Mouse (Mus musculus) right cerebral cortex, postnatal 10 days (tissue): ENCODE measurements around the gene Slc22a1.

Experiments used
- DNase-seq, 2 experiments: peaks; one replicate each; pipeline ENCODE4 v3.0.0; 2021; ENCODE audit warnings: low spot score in 2 of 2

The Slc22a1 gene

DNA sequence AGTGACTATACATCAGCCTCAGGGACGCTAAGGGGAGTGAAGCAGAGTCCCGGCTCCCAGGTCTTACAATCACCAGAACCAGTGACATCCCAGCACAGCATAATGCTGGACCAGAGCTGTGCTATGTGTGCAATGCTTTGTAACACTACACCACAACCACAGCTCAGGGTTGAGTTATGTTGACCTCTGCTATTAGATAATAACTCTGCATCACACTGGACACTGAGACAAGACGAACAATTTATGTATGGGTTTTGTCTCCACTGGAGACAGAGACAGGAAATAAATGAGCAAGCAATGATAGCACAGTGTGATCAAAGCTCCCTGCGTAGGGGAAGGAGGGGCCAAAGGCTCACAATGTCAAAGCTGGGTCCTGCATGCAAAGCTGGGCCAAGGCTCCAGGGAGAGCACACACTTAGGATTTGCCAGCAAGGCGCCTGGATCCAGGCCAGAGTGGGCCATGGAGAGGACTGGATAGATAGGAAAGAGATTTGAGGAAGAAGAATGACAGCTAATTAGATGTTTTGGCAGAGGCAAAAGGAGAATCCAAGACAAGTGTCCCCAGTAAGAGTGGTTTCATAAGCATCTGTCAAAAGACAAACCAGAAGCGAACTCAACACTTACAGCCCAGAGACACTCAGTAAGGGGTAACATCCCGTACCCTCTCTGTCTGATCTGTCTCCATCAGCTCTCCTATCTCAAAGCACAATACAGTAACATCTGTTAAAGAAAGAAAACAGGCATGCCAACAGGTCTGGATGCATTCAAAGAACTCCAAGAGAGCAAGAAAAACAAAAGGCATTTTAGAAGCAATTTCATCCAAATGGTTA lies 43.6 kb downstream of the Slc22a1 start:
- peak in 1 of 2 experiments; percentile 40 for DNase-seq

- DNase-seq = no peak
Observed at GRCm38 (mm10) chr17:12630976-12631730, 44.5 kb downstream of the Slc22a1 start.

DNA sequence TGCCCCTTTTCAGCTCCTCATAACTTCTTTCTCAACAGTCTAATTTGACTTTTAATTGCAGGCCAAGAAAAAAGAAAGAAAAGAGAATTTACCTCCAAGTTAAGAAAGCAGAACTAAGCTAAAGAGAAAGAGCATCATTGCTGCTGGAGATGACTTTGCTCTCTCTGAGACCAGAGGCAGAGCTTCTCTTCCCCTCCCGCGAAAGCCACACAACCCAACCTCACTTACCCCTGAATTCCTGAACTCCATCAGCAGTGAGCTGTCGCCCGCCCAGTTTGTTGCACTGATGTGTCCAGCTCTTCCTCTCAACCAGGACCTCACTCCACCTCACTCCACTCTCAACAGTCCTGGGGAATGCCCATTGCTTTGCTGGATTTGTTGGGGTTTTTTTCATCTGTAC lies 47.6 kb downstream of the Slc22a1 start:
- no peak for DNase-seq

DNA sequence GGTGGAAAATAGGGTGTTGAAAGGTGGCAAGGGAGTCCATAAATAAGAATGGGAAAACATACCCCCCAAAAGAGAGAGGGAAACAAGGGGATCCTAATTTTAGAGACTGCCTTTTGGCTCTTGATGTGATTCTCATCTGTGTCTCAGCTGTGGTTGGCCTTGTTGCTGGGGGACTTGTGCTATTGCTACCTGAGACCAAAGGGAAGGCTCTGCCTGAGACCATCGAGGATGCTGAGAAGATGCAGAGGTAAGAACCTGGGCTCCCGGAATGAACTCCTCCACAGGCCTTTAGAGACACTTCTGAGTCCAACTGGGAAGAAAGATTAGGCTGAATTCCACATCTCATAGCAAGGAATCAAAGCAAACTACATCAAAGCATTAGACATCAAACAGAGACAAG lies 56.0 kb downstream of the Slc22a1 start:
- DNase-seq = no peak

DNA sequence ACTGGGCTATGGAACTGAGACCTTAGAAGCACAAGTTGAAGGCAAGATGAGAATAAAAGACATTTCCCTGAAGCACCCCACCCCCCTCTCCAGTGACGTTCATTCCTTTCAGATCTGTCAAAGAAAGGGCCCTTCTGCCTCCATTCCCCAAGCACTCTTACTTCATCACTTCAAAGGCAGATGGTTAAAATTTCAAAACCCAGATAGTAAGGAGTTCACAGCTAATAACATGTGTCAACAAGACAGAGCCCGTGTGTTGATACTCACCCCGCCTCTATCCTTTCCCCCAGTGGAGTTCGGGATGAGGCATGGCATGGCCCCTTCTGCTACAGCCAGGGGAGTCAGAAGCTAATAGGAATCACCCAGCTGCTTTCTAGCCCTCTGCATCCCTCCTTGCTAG lies 60.2 kb downstream of the Slc22a1 start:
- DNase-seq = no peak

DNA sequence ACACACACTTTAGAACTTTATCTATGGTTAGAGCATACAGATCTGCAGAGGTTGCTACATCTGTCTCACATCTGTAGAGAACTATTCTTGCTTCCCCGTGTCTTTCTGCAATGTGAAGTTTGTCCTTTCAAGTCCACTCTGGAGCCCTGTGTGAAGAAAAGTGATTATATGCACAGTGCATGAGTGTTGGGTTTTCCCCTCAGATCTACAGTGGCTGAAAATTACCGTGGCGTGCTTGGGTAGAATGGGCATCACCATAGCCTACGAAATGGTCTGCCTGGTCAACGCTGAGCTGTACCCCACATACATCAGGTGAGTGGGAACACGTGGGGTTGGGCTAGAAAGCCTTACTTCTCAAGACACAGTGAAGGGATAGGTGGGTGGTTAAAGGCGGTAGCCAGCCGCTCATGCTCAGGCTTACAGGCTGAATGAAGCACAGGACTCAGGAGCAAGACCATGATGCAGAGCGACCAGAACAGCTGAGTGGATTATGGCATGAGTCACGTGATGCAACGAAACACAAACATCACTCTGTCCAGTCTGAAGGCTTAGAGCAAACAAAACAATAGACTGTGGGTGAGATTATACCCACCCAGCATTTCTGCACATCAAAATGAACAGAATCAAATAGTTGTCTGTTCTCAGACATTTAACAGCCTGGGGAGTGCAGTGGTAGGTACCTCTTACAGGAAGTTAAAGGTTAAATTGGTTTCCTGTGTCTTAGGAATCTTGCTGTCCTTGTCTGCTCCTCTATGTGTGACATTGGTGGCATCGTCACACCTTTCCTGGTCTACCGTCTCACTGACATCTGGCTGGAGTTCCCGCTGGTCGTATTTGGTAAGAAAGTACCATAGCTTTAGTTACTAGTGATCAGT lies 60.9 kb downstream of the Slc22a1 start:
- no peak for DNase-seq

- no peak for DNase-seq
Observed at GRCm38 (mm10) chr17:12607202-12607601, 68.4 kb downstream of the Slc22a1 start.

DNA sequence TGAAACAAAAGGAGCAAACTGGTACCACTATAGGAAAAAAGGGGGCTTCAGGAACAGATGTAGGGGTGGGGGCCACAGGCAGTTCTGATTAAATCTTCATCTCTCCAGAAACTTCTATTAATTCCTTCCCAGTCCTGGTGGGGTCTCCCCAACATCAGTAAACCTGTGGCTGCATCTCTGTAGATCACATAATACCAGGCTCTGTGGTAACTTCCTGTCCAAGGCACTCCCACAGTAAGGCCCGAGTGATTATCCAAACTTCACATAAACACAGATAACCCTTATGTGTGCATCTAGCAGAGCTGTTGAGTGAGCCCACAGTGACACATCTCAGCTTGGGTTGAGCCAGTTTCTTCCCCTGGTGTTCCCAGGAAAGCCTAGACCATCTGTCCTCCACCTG lies 69.0 kb downstream of the Slc22a1 start:
- no peak for DNase-seq
